Mouse (Mus musculus): Measurements from ENCODE around the gene Nab1.

DNA sequence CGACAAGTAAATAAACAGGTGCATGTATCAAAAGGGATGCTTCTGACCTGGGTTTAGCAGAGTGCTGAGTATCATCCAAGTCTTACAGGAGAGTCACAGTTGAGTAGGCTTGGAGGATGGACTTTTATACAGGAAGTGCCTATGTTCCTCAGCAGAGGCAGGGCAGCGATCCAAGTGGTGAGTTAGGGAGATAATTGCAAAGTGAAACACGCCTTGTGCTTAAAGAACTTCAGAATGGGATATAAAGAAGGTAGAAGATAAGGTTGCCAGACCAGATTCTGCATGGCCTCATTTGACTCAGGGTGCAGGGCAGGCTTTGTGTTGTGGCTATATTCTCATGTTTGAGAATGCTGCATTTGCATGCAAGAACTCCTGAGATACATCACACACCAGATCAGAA is 14.8 kb upstream of the Nab1 start:
- no peak for TF ChIP-seq CTCF (IDR thresholded peaks at IDR 0.05; ENCODE audit: low read depth, low read length)
- TF ChIP-seq GATA1 (IDR thresholded peaks at IDR 0.05; ENCODE audit: borderline replicate concordance, low read length): no peak
- TF ChIP-seq TAL1 (conservative IDR thresholded peaks at IDR 0.05; ENCODE audit: low read depth, low read length): no peak
- TF ChIP-seq POLR2AphosphoS5 (IDR thresholded peaks at IDR 0.05; ENCODE audit: insufficient replicate concordance, low read depth, low read length): no peak
- no peak for TF ChIP-seq GATA2 (IDR thresholded peaks at IDR 0.05; ENCODE audit: borderline replicate concordance, low read depth, low read length)
